Mouse (Mus musculus): ENCODE results near the gene Rasgrp1.

DNA sequence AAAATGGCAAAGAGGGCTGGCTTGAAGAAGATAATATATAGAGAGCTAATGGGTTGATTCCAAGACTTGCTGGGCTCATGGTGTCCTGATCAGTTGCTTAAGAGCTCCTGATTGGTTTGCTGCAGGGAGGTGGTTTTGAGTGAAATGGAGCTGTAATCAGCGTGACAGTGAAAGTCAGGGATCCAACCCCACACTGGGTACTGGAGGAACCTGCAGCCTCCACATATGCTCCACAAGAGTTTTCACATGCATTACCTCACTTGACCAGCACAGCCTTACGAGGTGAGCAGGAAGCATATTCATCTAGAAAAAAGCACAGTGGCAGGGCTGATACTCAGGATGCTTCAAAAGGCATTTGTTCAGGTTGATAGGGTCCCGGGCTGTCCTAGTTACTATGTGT is 21.6 kb downstream of the Rasgrp1 start:
- TF ChIP-seq POLR2A (IDR thresholded peaks at IDR 0.05; ENCODE audit: insufficient read depth, low read depth, low read length) (no peak), CTCF (IDR thresholded peaks at IDR 0.05) (no peak)
